Mouse (Mus musculus) liver, embryonic 13.5 days (tissue): ENCODE results near the gene Vmn2r23. TPM values are rescaled to one million over a fixed set of nuclear protein-coding genes. Genes with fewer than 3 reads are reported as not detected.
"Not testable (repeated sequence)": the region's sequence is repeated elsewhere in the genome, so short reads cannot be mapped to it uniquely, and the experiment has no call there.

Experiments used
- ATAC-seq: fragments of 200-750 bp; cut with Nextera tagmentation; 2 replicates; pipeline ENCODE4 v1.8.0; 2017; ENCODE audit warnings: low read depth, mild to moderate bottlenecking, moderate number of reproducible peaks, moderate library complexity
- DNase-seq: peaks from one replicate; pipeline ENCODE4 v3.0.0; 2022
- H3K27ac ChIP-seq: fragments of 300-500 bp; sonication (generic); 2 replicates; pipeline ENCODE4 v1.5.1; 2015; ENCODE audit warnings: moderate library complexity, mild to moderate bottlenecking, inconsistent platforms
- H3K27me3 ChIP-seq: fragments of 300-500 bp; sonication (generic); 2 replicates; pipeline ENCODE4 v1.6.1; 2015; ENCODE audit warnings: mild to moderate bottlenecking, inconsistent platforms
- H3K36me3 ChIP-seq: fragments of 300-500 bp; sonication (generic); 2 replicates; pipeline ENCODE4 v1.6.1; 2015; ENCODE audit warnings: mild to moderate bottlenecking, inconsistent platforms
- H3K4me1 ChIP-seq: fragments of 300-500 bp; sonication (generic); replicated peaks from 2 replicates; pipeline ENCODE4 v1.6.1; 2015; ENCODE audit warnings: inconsistent platforms
- H3K4me2 ChIP-seq: fragments of 300-500 bp; sonication (generic); 2 replicates; pipeline ENCODE4 v1.6.1; 2015; ENCODE audit warnings: inconsistent platforms, mild to moderate bottlenecking, moderate library complexity
- H3K4me3 ChIP-seq: fragments of 300-500 bp; sonication (generic); replicated peaks from 2 replicates; pipeline ENCODE4 v1.5.1; 2015; ENCODE audit warnings: mild to moderate bottlenecking, inconsistent platforms
- H3K9ac ChIP-seq: fragments of 300-500 bp; sonication (generic); 2 replicates; pipeline ENCODE4 v1.6.1; 2015; ENCODE audit warnings: mild to moderate bottlenecking, inconsistent platforms
- H3K9me3 ChIP-seq: fragments of 300-500 bp; sonication (generic); replicated peaks from 2 replicates; pipeline ENCODE4 v1.6.1; 2016; ENCODE audit warnings: inconsistent platforms
- WGBS: fragments of 180-500 bp; shearing (Covaris S2); methylation state at CpG from one replicate; pipeline ENCODE4 v1.1.7; 2015; ENCODE audit not compliant: insufficient replicate concordance; 5-methylcytosine and 5-hydroxymethylcytosine counted together
- polyA plus RNA-seq: library from polyadenylated mRNA; unstranded; fragments of >200 nt; fragmentation: Nextera tagmentation; extraction: Ambion mirVana; gene quantifications from 2 replicates; pipeline ENCODE4 v1.2.1, GENCODE M21; 2015

The Vmn2r23 gene
- not detected in 2 replicates for polyA plus RNA-seq

DNA sequence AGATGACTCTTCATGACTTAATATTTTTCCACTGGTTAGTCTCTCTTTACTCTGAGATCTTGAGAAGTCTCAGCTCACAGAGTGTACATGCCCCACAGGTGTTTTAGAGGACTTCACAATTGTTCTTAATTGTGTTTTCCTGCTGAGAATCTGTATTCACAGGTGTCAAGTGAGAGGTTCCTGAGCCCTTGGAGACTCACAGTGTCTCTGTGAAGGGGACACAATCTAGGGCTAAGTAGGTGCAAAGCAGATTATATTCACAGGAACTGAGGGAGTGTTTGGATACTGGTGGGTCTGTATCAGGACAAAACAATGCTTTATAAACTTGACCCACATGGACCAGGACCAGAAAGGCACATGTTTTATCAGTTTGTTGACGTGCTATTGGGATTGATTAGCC, at the start of gene Vmn2r23:
TSS of gene Vmn2r23 (plus strand) at position 301 of the 400 bp plus-strand sequence.
- Histone ChIP-seq H3K4me1 (no peaks in the 10 kb centered on the region), H3K4me2 (no peak within 1 kb of the TSS), H3K9me3 (no peaks in the 10 kb centered on the region), H3K36me3 (no peaks in the 10 kb centered on the region), H3K9ac (no peak within 1 kb of the TSS), H3K27me3 (no peaks in the 10 kb centered on the region), H3K27ac (no peak within 1 kb of the TSS), H3K4me3 (no peak within 1 kb of the TSS)
- ATAC-seq = no peak
- 61% methylated on average over 1 of the region's 1 CpGs for WGBS
- no peak for DNase-seq

DNA sequence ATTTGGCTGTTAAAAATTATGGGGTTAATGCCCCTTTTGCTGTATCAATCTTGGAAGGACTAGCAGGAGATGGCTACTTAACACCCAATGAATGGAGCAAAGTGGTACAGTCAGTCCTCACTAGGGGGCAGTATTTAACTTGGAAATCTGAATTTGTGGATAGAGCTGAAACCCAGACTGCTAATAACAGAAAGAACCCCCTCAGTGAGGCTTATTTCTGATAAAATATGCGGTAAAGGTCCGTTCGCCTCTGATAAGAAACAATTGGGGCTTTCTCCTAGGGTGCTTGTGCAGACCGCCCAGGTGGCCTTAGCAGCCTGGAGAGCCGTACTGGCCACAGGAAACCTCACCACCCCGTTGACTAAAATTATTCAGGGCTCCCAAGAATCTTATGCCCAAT, 45.4 kb upstream of the Vmn2r23 start:
- Histone ChIP-seq H3K27ac (no peak overlapping the region), H3K4me1 (no peaks in the 10 kb centered on the region), H3K4me2 (no peak overlapping the region), H3K36me3 (no peaks in the 10 kb centered on the region), H3K9me3 (no peaks in the 10 kb centered on the region), H3K4me3 (no peak overlapping the region), H3K9ac (no peak overlapping the region), H3K27me3 (no peaks in the 10 kb centered on the region)
- no peak for DNase-seq
- whole genome bisulfite sequencing = 35% methylated on average over 6 of the region's 6 CpGs
- 0 out of 2 replicates have a peak, but pooled peaks have one; percentile 23 for ATAC-seq

DNA sequence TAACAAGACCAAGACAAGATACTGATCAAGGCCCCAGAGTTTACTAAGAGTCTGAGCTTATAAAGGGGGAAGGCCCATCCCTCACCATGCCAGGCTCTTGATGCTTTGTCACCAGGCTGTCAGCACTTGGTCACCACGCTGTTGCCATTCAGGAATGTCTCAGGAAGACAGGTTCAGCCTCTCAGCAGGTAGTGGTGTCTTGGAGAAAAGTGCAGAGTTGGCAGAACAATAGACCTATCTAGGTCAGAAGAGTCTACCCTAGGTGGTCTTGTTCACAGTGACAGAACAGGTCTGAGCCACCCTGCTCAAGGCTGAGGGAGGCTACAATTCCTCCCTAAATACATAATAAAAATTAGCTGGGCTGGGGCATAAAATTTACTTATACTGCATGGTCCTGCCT, 5.8 kb upstream of the Vmn2r23 start:
- ATAC-seq, H3K36me3 ChIP-seq, H3K4me2 ChIP-seq, H3K27ac ChIP-seq, H3K27me3 ChIP-seq, H3K4me1 ChIP-seq, H3K9me3 ChIP-seq, DNase-seq, H3K9ac ChIP-seq, H3K4me3 ChIP-seq: not testable (repeated sequence)
- 43% methylated on average over 1 of the region's 1 CpGs for WGBS

- no peaks in the 10 kb centered on the region for H3K9me3 ChIP-seq
- no peaks in the 10 kb centered on the region for H3K27me3 ChIP-seq
- H3K36me3 ChIP-seq = no peaks in the 10 kb centered on the region
- ATAC-seq (no peak), DNase-seq (no peak)
- no peak overlapping the region for H3K4me2 ChIP-seq
- H3K4me1 ChIP-seq = no peaks in the 10 kb centered on the region
- no peak overlapping the region for H3K9ac ChIP-seq
- H3K27ac ChIP-seq = no peak overlapping the region
- no peak overlapping the region for H3K4me3 ChIP-seq
Observed at GRCm38 (mm10) chr6:123697213-123697612, 5.3 kb upstream of the Vmn2r23 start.

DNA sequence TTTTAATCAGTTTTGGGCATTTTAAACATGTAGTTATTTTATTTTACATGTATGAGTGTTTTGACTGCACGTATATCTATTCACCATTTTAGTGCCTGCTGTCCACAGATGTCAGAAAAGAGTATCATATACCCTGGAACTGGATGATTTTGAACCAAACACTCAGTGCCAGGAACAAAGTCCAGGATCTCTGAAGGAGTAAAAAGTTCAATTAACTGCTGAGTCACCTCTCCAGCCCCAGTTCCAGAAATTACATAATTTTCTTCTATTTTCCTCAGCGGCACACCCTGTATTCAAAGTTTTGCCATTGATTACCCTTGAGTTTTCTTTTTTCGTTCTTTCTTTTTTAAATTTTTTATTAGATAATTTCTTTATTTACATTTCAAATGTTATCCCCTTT, 67.6 kb downstream of the Vmn2r23 start:
- no peaks in the 10 kb centered on the region for H3K36me3 ChIP-seq
- H3K9ac ChIP-seq = no peak overlapping the region
- no peaks in the 10 kb centered on the region for H3K9me3 ChIP-seq
- H3K4me1 ChIP-seq = no peaks in the 10 kb centered on the region
- no peak for ATAC-seq
- 56% methylated on average over 3 of the region's 3 CpGs for WGBS
- no peak for DNase-seq
- no peak overlapping the region for H3K4me2 ChIP-seq
- no peak overlapping the region for H3K4me3 ChIP-seq
- H3K27ac ChIP-seq = no peak overlapping the region
- no peaks in the 10 kb centered on the region for H3K27me3 ChIP-seq

GRCm38 (mm10) chr6:123778579-123778978, 76.1 kb downstream of the Vmn2r23 start, which contains the start of gene Vmn2r24:
Vmn2r24 (plus strand) TSS chr6:123778879.
- Histone ChIP-seq H3K36me3 (no peaks in the 10 kb centered on the region), H3K4me3 (no peak within 1 kb of the TSS), H3K27me3 (no peaks in the 10 kb centered on the region), H3K4me2 (no peak within 1 kb of the TSS), H3K27ac (no peak within 1 kb of the TSS), H3K9me3 (no peaks in the 10 kb centered on the region), H3K9ac (no peak within 1 kb of the TSS), H3K4me1 (no peaks in the 10 kb centered on the region)
- DNase-seq (no peak), ATAC-seq (no peak)
- WGBS = 63% methylated on average over 1 of the region's 1 CpGs

GRCm38 (mm10) chr6:123784857-123785256, 82.4 kb downstream of the Vmn2r23 start:
- Histone ChIP-seq H3K9ac (no peak overlapping the region), H3K4me1 (no peaks in the 10 kb centered on the region), H3K27me3 (no peaks in the 10 kb centered on the region), H3K4me3 (no peak overlapping the region), H3K4me2 (no peak overlapping the region), H3K9me3 (no peaks in the 10 kb centered on the region), H3K27ac (no peak overlapping the region), H3K36me3 (no peaks in the 10 kb centered on the region)
- DNase-seq (no peak), ATAC-seq (no peak)
- WGBS = 54% methylated on average over 2 of the region's 2 CpGs

GRCm38 (mm10) chr6:123793746-123794145, 91.3 kb downstream of the Vmn2r23 start:
- Histone ChIP-seq H3K36me3 (no peaks in the 10 kb centered on the region), H3K4me3 (no peak overlapping the region), H3K27ac (no peak overlapping the region), H3K4me1 (no peaks in the 10 kb centered on the region), H3K27me3 (no peaks in the 10 kb centered on the region), H3K9me3 (no peaks in the 10 kb centered on the region), H3K4me2 (no peak overlapping the region), H3K9ac (no peak overlapping the region)
- DNase-seq = no peak
- no peak for ATAC-seq
- WGBS = 38% methylated on average over 9 of the region's 9 CpGs

Other genes starting within 250 kb of the Vmn2r23 start
- gene Vmn2r21, start 169.3 kb upstream of the Vmn2r23 start, polyA plus RNA-seq = not detected in 2 replicates
- gene Vmn2r22, start 51.9 kb upstream of the Vmn2r23 start, polyA plus RNA-seq = not detected in 2 replicates
- not detected in 2 replicates for gene Vmn2r24, start 76.2 kb downstream of the Vmn2r23 start, polyA plus RNA-seq
- gene Vmn2r25, start 150.8 kb downstream of the Vmn2r23 start, polyA plus RNA-seq = not detected in 2 replicates